Comparison of ENCODE assay signal across 8 mouse cellular contexts in genomic region chr15:103272419-103273279, GRCm38 (mm10). TPM values are rescaled to one million over a fixed set of nuclear protein-coding genes. Genes with fewer than 3 reads are reported as not detected.
DNase-seq lines count a peak whose midpoint lies in the region; ATAC-seq and TF ChIP-seq lines count a peak whose summit lies in the region.

Copz1 (plus strand) TSS chr15:103272714.

- no peaks in the 10 kb centered on the region for H3K27me3 ChIP-seq in ES-Bruce4 (ENCODE audit: control insufficient read depth, insufficient read depth, low read length, poor library complexity, severe bottlenecking)
- no peaks in the 10 kb centered on the region for H3K27me3 ChIP-seq in forebrain, embryonic 13.5 days
- H3K27me3 ChIP-seq in liver, postnatal 0 days (ENCODE audit: insufficient read depth, low read length): no peaks in the 10 kb centered on the region
- H3K27me3 ChIP-seq in neural tube, embryonic 14.5 days (ENCODE audit: control insufficient read depth, insufficient read depth, low read length): no peaks in the 10 kb centered on the region

- H3K27ac ChIP-seq in ES-Bruce4 (ENCODE audit: insufficient read depth, low read length): no peak within 1 kb of the TSS
- H3K27ac ChIP-seq in forebrain, embryonic 13.5 days: peak within 1 kb of the TSS; percentile 40; the same call in 1 of the 2 replicates
- H3K27ac ChIP-seq in liver, postnatal 0 days (ENCODE audit: low read depth): peak within 1 kb of the TSS; percentile 77
- H3K27ac ChIP-seq in neural tube, embryonic 14.5 days (ENCODE audit: low read depth, low read length): peak within 1 kb of the TSS; percentile 34; the same call in 1 of the 2 replicates

- H3K4me2 ChIP-seq in forebrain, embryonic 13.5 days: peak within 1 kb of the TSS; percentile 63
- peak within 1 kb of the TSS; percentile 71 for H3K4me2 ChIP-seq in liver, postnatal 0 days (ENCODE audit: low read depth, low read length)
- H3K4me2 ChIP-seq in neural tube, embryonic 14.5 days (ENCODE audit: low read depth, low read length): peak within 1 kb of the TSS; percentile 73

- H3K9me3 ChIP-seq in ES-Bruce4 (replicated peaks; ENCODE audit: control insufficient read depth, insufficient read depth, low read length, poor library complexity, severe bottlenecking): no peaks in the 10 kb centered on the region
- no peaks in the 10 kb centered on the region for H3K9me3 ChIP-seq in forebrain, embryonic 13.5 days (replicated peaks)
- no peaks in the 10 kb centered on the region for H3K9me3 ChIP-seq in liver, postnatal 0 days (ENCODE audit: low read length)
- H3K9me3 ChIP-seq in neural tube, embryonic 14.5 days (ENCODE audit: control insufficient read depth, low read length): no peaks in the 10 kb centered on the region

- H3K36me3 ChIP-seq in ES-Bruce4 (ENCODE audit: control insufficient read depth, insufficient read depth, low read length, poor library complexity, severe bottlenecking): no peaks in the 10 kb centered on the region
- H3K36me3 ChIP-seq in forebrain, embryonic 13.5 days (ENCODE audit: poor library complexity, severe bottlenecking): no peaks in the 10 kb centered on the region
- peaks cover 1% of the 10 kb centered on the region; the same call in 1 of the 2 replicates for H3K36me3 ChIP-seq in liver, postnatal 0 days (replicated peaks; ENCODE audit: insufficient read depth, low read length)
- no peaks in the 10 kb centered on the region for H3K36me3 ChIP-seq in neural tube, embryonic 14.5 days (ENCODE audit: control insufficient read depth, insufficient read depth, low read length)

- intact Hi-C loops in heart, postnatal 10 days (cut with DNase I): loop anchor here (5.0 kb wide), 1 partner anchor 35 kb away; no protein-coding TSS in a partner anchor

- peak within 1 kb of the TSS; percentile 90 for H3K4me3 ChIP-seq in ES-Bruce4 (ENCODE audit: low read depth, low read length)
- peak within 1 kb of the TSS; percentile 88 for H3K4me3 ChIP-seq in forebrain, embryonic 13.5 days
- H3K4me3 ChIP-seq in liver, postnatal 0 days (ENCODE audit: low read depth, low read length): peak within 1 kb of the TSS; percentile 85
- peak within 1 kb of the TSS; percentile 51 for H3K4me3 ChIP-seq in neural tube, embryonic 14.5 days (ENCODE audit: low read depth, low read length)

- no peak for TF ChIP-seq EP300 in ES-Bruce4 (IDR thresholded peaks at IDR 0.05; ENCODE audit: insufficient read depth, low read depth, low read length)
- no peak for TF ChIP-seq EP300 in liver, postnatal 0 days (IDR thresholded peaks at IDR 0.05; ENCODE audit: low read depth)

- TF ChIP-seq POLR2A in ES-Bruce4 (IDR thresholded peaks at IDR 0.05; ENCODE audit: insufficient read depth, low read length): peak; percentile 78

- ATAC-seq in cerebellum, adult (ENCODE audit: insufficient number of reproducible peaks, low FRiP score, low TSS enrichment): peak; percentile 100
- ATAC-seq in forebrain, embryonic 13.5 days: peak; percentile 99
- peak; percentile 99 for ATAC-seq in liver, postnatal 0 days
- peak; percentile 99 for ATAC-seq in neural tube, embryonic 14.5 days (ENCODE audit: low read depth)

- peak; percentile 97 to 99 for DNase-seq in heart, postnatal 10 days
- peak; percentile 98 for DNase-seq in large intestine, adult 2 months (ENCODE audit: low read depth, low spot score)
- peak; percentile 93 for DNase-seq in liver, postnatal 0 days
- DNase-seq in testis, postnatal 10 days (ENCODE audit: low spot score): peak; percentile 91

- H3K4me1 ChIP-seq in ES-Bruce4 (ENCODE audit: control insufficient read depth, insufficient read depth, low read length): no peaks in the 10 kb centered on the region
- H3K4me1 ChIP-seq in forebrain, embryonic 13.5 days: peaks cover 17% of the 10 kb centered on the region
- H3K4me1 ChIP-seq in liver, postnatal 0 days (ENCODE audit: insufficient read depth): peaks cover 25% of the 10 kb centered on the region
- peaks cover 23% of the 10 kb centered on the region for H3K4me1 ChIP-seq in neural tube, embryonic 14.5 days (ENCODE audit: control insufficient read depth, insufficient read depth, low read length)

- under 1% methylated on average over 38 of the region's 38 CpGs for WGBS in forebrain, embryonic 13.5 days
- under 1% methylated on average over 38 of the region's 38 CpGs for WGBS in large intestine, adult 2 months
- WGBS in liver, postnatal 0 days (ENCODE audit: insufficient replicate concordance): under 1% methylated on average over 38 of the region's 38 CpGs
- whole genome bisulfite sequencing in neural tube, embryonic 14.5 days: under 1% methylated on average over 38 of the region's 38 CpGs

- peak within 1 kb of the TSS; percentile 86 for H3K9ac ChIP-seq in ES-Bruce4 (ENCODE audit: low read depth, poor library complexity, severe bottlenecking)
- peak within 1 kb of the TSS; percentile 84 for H3K9ac ChIP-seq in forebrain, embryonic 13.5 days
- H3K9ac ChIP-seq in liver, postnatal 0 days (replicated peaks): peak within 1 kb of the TSS; percentile 89
- H3K9ac ChIP-seq in neural tube, embryonic 14.5 days (replicated peaks; ENCODE audit: low read depth, low read length): peak within 1 kb of the TSS; percentile 59

- TF ChIP-seq CTCF in ES-Bruce4 (IDR thresholded peaks at IDR 0.05; ENCODE audit: low read depth, low read length): no peak
- TF ChIP-seq CTCF in liver, postnatal 0 days (IDR thresholded peaks at IDR 0.05; ENCODE audit: low read depth): peak; percentile 60

RNA-seq across cellular contexts. Expression of gene Copz1, which starts in this region (rescaled TPM):
- polyA plus RNA-seq in ES-Bruce4 (2011; ENCODE audit: insufficient read depth, insufficient read length, low read depth, missing spikeins): 140 and 145 TPM in 2 replicates
- polyA plus RNA-seq in forebrain, embryonic 13.5 days (2015; fragmentation: Nextera tagmentation; extraction: Ambion mirVana): 219 and 232 TPM in 2 replicates
- 10 to 100 TPM; 81.2 to 83.3 TPM for total RNA-seq in heart, postnatal 10 days (2021)
- polyA plus RNA-seq in large intestine, adult 2 months (2012; rRNA removed): 215 and 216 TPM in 2 replicates
- 110 and 121 TPM in 2 replicates for polyA plus RNA-seq in liver, postnatal 0 days (2015; fragmentation: Nextera tagmentation; extraction: Ambion mirVana)
- polyA plus RNA-seq in neural tube, embryonic 14.5 days (2014; fragmentation: Nextera tagmentation; extraction: Ambion mirVana): 195 and 216 TPM in 2 replicates
